Mouse (Mus musculus): ENCODE results near the gene Xrra1. TPM values are rescaled to one million over a fixed set of nuclear protein-coding genes. Genes with fewer than 3 reads are reported as not detected.

Xrra1 gene
- polyA plus RNA-seq, 1 experiment from 2014 or later: 0.28 TPM

DNA sequence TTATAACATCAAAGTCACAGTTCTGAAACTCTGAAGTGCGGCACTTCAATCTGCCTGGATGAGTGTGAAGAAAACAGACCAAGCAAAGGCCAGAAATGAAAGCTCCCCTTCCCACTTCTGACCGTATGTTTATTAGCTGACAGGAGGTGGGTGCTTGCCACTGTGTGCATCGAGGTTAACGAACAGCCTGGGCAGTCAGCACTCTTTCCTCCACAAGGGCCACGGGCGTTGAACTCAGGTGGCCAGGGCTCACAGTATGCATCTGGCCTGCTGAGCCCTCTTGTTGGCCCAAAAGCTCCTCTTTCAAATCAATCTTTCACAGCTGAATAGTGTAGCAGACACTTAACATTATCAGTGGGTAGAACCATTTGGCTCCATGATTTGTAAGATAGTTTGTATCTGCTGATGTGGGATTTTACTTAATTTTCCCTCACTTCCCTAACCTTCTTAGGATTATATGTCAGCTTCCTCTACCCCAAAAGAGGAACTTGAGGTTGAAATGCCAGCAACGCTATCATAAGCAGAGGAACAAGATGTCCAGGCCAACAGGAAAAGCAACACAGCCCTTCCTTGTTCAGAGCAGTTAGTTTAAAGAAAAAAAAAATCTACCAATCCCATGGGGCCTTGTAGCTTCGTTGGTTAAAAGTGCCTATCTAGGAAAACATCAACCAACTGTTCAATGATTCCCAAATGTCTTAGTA is 103.8 kb downstream of the Xrra1 start:
- Histone ChIP-seq H3K36me3 (ENCODE audit: control insufficient read depth, insufficient read depth, low read length) (no peaks in the 10 kb centered on the region), H3K4me2 (ENCODE audit: low read depth, low read length) (no peak overlapping the region), H3K4me1 (replicated peaks; ENCODE audit: control insufficient read depth, insufficient read depth, low read length) (peaks cover 26% of the 10 kb centered on the region), H3K4me3 (ENCODE audit: low read length) (no peak overlapping the region), H3K27ac (ENCODE audit: low read length) (peak overlapping the region; percentile 53; the same call in 1 of the 2 replicates), H3K27me3 (ENCODE audit: control insufficient read depth, insufficient read depth, low read depth, low read length) (no peaks in the 10 kb centered on the region), H3K9me3 (ENCODE audit: control insufficient read depth, low read length) (no peaks in the 10 kb centered on the region), H3K9ac (ENCODE audit: low read length) (no peak overlapping the region)
- WGBS: 44% methylated on average over 8 of the region's 8 CpGs
- ATAC-seq (ENCODE audit: low read depth): no peak

DNA sequence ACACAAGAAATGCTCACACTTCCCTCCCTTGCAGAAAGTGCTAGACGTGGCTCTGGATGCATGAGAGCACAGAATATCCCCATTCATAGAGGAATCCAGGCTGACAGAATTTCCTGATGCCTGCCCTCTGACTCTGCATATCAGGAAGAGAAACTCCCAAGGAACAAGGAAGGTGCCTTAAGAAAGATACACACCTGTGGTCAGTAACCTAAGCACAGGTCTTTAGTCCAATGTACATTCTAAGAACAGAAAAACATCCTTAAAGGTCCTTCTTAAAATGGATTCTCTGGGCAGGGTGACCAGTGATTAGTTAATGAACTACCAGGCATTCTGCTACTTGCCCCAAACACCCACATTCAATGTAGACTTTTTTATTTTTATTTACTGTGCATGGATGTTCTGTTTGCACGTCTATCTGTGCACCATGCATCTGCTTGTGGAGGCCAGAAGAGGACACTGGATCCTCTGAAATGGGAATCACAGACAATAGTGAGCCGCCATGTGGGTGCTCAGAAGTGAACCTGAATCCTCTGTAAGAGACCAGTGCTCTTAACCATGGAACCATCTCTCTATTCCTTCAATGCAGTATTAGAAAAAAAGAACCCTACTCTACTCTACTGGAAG is 104.4 kb downstream of the Xrra1 start:
- Histone ChIP-seq H3K4me2 (ENCODE audit: low read depth, low read length) (no peak overlapping the region), H3K9ac (ENCODE audit: low read length) (no peak overlapping the region), H3K4me3 (ENCODE audit: low read length) (no peak overlapping the region), H3K9me3 (ENCODE audit: control insufficient read depth, low read length) (no peaks in the 10 kb centered on the region), H3K36me3 (ENCODE audit: control insufficient read depth, insufficient read depth, low read length) (no peaks in the 10 kb centered on the region), H3K27ac (ENCODE audit: low read length) (no peak overlapping the region), H3K27me3 (ENCODE audit: control insufficient read depth, insufficient read depth, low read depth, low read length) (no peaks in the 10 kb centered on the region), H3K4me1 (replicated peaks; ENCODE audit: control insufficient read depth, insufficient read depth, low read length) (peaks cover 26% of the 10 kb centered on the region)
- ATAC-seq (ENCODE audit: low read depth): no peak
- 70% methylated on average over 3 of the region's 3 CpGs for WGBS

DNA sequence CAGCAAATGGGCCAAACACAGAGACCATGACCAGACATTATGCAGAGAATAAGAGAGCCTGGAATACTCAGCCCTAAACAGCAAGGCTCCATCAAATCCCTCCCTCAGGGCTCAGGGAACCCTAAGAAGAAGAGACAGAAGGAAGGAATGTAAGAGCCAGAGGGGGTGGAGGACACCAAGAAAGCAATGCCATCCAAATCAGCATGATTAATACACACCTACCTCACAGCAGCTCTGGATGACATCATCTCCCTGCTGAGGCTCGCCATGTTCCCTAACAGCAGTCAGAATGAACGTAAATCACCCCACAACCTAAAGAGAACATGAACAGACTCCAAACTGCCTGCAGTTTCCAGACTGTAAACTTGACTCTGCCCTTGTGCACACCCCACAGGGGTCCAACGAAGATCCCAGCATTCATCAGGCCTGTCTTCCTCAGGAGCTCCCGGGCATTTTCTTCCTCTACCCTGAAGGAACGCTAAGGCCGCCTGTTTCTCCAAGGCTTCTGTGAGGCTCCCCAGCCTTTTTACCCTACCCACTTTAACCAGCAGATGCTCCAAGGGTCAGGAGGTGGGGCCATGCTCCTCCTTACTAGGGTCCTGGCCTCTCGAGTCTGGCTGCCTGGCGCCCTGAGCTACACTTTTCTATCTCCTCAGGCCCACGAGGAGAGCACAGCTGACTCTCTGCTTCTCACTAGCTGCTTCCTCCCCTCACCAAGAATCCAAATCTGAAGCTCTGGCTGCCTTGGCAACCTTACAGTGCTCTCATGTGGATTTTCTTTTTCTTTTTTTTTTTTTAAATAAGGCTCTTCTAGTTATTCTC is 106.3 kb downstream of the Xrra1 start:
- peak; percentile 60; the same call in 1 of the 2 replicates for ATAC-seq (ENCODE audit: low read depth)
- no peaks in the 10 kb centered on the region for H3K27me3 ChIP-seq (ENCODE audit: control insufficient read depth, insufficient read depth, low read depth, low read length)
- H3K4me3 ChIP-seq (ENCODE audit: low read length): no peak overlapping the region
- 0 out of 2 replicates have a peak overlapping the region, but pooled peaks have one; percentile 15 for H3K9ac ChIP-seq (ENCODE audit: low read length)
- H3K27ac ChIP-seq (ENCODE audit: low read length): peak overlapping the region; percentile 56
- 26% methylated on average over 9 of the region's 9 CpGs for WGBS
- no peak overlapping the region for H3K4me2 ChIP-seq (ENCODE audit: low read depth, low read length)
- peaks cover 26% of the 10 kb centered on the region for H3K4me1 ChIP-seq (replicated peaks; ENCODE audit: control insufficient read depth, insufficient read depth, low read length)
- no peaks in the 10 kb centered on the region for H3K36me3 ChIP-seq (ENCODE audit: control insufficient read depth, insufficient read depth, low read length)
- H3K9me3 ChIP-seq (ENCODE audit: control insufficient read depth, low read length): no peaks in the 10 kb centered on the region

DNA sequence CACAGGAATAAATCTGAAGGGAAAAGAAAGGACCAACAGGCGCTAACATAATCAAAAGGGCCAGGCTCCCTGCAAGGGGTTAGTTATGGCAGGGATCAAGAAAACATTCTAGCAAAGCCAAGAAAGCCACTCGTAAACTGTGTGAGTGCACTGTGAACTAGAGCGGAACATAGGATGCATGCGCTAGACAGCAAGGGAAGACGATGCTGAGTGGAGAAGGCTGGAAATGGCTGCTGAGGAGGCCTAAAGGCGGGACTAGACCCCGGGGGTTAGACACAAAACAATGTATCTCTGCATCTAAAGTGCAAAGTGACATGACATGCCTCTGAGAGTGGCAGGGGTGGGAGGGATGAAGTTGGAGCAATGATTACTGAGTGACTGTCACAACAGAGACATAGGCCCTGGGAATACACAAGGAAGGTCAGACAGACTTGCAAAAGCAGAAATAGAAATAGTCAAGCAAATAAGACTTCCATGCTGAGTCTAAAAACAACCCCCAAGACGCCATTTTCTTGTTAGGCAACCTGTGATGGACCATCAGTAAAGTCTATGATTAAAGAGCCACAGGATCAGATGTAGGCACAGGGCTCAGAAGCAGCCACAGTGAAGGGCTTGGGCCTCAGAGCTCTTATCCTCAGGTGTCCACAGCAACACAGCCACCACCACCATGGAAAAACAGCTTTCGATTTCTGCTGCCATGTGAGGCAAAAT is 107.2 kb downstream of the Xrra1 start:
- ATAC-seq (ENCODE audit: low read depth): 0 out of 2 replicates have a peak, but pooled peaks have one; percentile 31
- peaks cover 26% of the 10 kb centered on the region for H3K4me1 ChIP-seq (replicated peaks; ENCODE audit: control insufficient read depth, insufficient read depth, low read length)
- no peak overlapping the region for H3K9ac ChIP-seq (ENCODE audit: low read length)
- H3K27me3 ChIP-seq (ENCODE audit: control insufficient read depth, insufficient read depth, low read depth, low read length): no peaks in the 10 kb centered on the region
- no peaks in the 10 kb centered on the region for H3K9me3 ChIP-seq (ENCODE audit: control insufficient read depth, low read length)
- H3K27ac ChIP-seq (ENCODE audit: low read length): no peak overlapping the region
- WGBS: 60% methylated on average over 9 of the region's 9 CpGs
- H3K4me2 ChIP-seq (ENCODE audit: low read depth, low read length): no peak overlapping the region
- H3K4me3 ChIP-seq (ENCODE audit: low read length): no peak overlapping the region
- no peaks in the 10 kb centered on the region for H3K36me3 ChIP-seq (ENCODE audit: control insufficient read depth, insufficient read depth, low read length)

Other genes starting within 250 kb of the Xrra1 start
- gene Tpbgl, start 232.0 kb upstream of the Xrra1 start, polyA plus RNA-seq (2015; fragmentation: Nextera tagmentation; extraction: Ambion mirVana): 0.92 and 1.1 TPM in 2 replicates
- gene Slco2b1, start 147.8 kb upstream of the Xrra1 start, polyA plus RNA-seq (2015; fragmentation: Nextera tagmentation; extraction: Ambion mirVana): 4.0 and 4.4 TPM in 2 replicates
- gene Olfr520, start 128.8 kb upstream of the Xrra1 start, polyA plus RNA-seq (2015; fragmentation: Nextera tagmentation; extraction: Ambion mirVana): not detected in 2 replicates
- not detected in 2 replicates for gene Olfr521, start 95.6 kb upstream of the Xrra1 start, polyA plus RNA-seq (2015; fragmentation: Nextera tagmentation; extraction: Ambion mirVana)
- 6.8 and 9.0 TPM in 2 replicates for gene Neu3, start 30.7 kb upstream of the Xrra1 start, polyA plus RNA-seq (2015; fragmentation: Nextera tagmentation; extraction: Ambion mirVana)
- gene Spcs2, start 4.3 kb downstream of the Xrra1 start, polyA plus RNA-seq (2015; fragmentation: Nextera tagmentation; extraction: Ambion mirVana): 397 and 399 TPM in 2 replicates
- gene Rnf169, start 121.3 kb downstream of the Xrra1 start, polyA plus RNA-seq (2015; fragmentation: Nextera tagmentation; extraction: Ambion mirVana): 4.4 and 5.2 TPM in 2 replicates
- 0.35 TPM in 1 of 2 replicates, not detected in the other for gene Chrdl2, start 147.1 kb downstream of the Xrra1 start, polyA plus RNA-seq (2015; fragmentation: Nextera tagmentation; extraction: Ambion mirVana)

All from lung, embryonic 16.5 days (tissue).